Mouse (Mus musculus): ENCODE measurements at regions not wholly inside any gene's neighbourhood (a gene's known extent, or its start where the extent isn't known, plus 50 kb on each side); places are given as distances from the start of the nearest gene placed in this dataset.

GRCm38 (mm10) chr15:44913434-44913833, 4779.3 kb downstream of the 9330182O14Rik start:
- no peaks in the 10 kb centered on the region for H3K9me3 ChIP-seq
- H3K27me3 ChIP-seq: no peaks in the 10 kb centered on the region
- H3K36me3 ChIP-seq: no peaks in the 10 kb centered on the region
- H3K9ac ChIP-seq: no peak overlapping the region
- no peak overlapping the region for H3K4me2 ChIP-seq
- no peaks in the 10 kb centered on the region for H3K4me1 ChIP-seq (replicated peaks)
- WGBS: 90% methylated on average over 7 of the region's 7 CpGs
- H3K27ac ChIP-seq: no peak overlapping the region
- no peak for ATAC-seq (ENCODE audit: low FRiP score)
- H3K4me3 ChIP-seq: no peak overlapping the region

- H3K27me3 ChIP-seq: no peaks in the 10 kb centered on the region
- H3K4me1 ChIP-seq (replicated peaks): no peaks in the 10 kb centered on the region
- H3K9ac ChIP-seq: no peak overlapping the region
- H3K4me2 ChIP-seq: no peak overlapping the region
- ATAC-seq (ENCODE audit: low FRiP score): no peak
- no peak overlapping the region for H3K4me3 ChIP-seq
- no peaks in the 10 kb centered on the region for H3K36me3 ChIP-seq
- 85% methylated on average over 2 of the region's 2 CpGs for WGBS
- no peak overlapping the region for H3K27ac ChIP-seq
- H3K9me3 ChIP-seq: no peaks in the 10 kb centered on the region
Observed at GRCm38 (mm10) chr15:44915005-44915404, 4780.8 kb downstream of the 9330182O14Rik start.

GRCm38 (mm10) chr15:44916479-44916878, 4782.3 kb downstream of the 9330182O14Rik start:
- Histone ChIP-seq H3K4me2 (no peak overlapping the region), H3K9ac (no peak overlapping the region), H3K36me3 (no peaks in the 10 kb centered on the region), H3K4me1 (replicated peaks) (no peaks in the 10 kb centered on the region), H3K4me3 (no peak overlapping the region), H3K27ac (no peak overlapping the region), H3K27me3 (no peaks in the 10 kb centered on the region), H3K9me3 (no peaks in the 10 kb centered on the region)
- ATAC-seq (ENCODE audit: low FRiP score): no peak
- 87% methylated on average over 1 of the region's 1 CpGs for WGBS

GRCm38 (mm10) chr15:44924686-44925085, 4790.5 kb downstream of the 9330182O14Rik start:
- Histone ChIP-seq H3K4me2 (no peak overlapping the region), H3K27me3 (no peaks in the 10 kb centered on the region), H3K9me3 (no peaks in the 10 kb centered on the region), H3K4me3 (no peak overlapping the region), H3K9ac (no peak overlapping the region), H3K27ac (no peak overlapping the region), H3K4me1 (replicated peaks) (no peaks in the 10 kb centered on the region), H3K36me3 (no peaks in the 10 kb centered on the region)
- ATAC-seq (ENCODE audit: low FRiP score): no peak
- WGBS: 97% methylated on average over 1 of the region's 1 CpGs

GRCm38 (mm10) chr15:44927058-44927457, 4792.9 kb downstream of the 9330182O14Rik start:
- Histone ChIP-seq H3K4me1 (replicated peaks) (no peaks in the 10 kb centered on the region), H3K27ac (no peak overlapping the region), H3K4me3 (no peak overlapping the region), H3K9me3 (no peaks in the 10 kb centered on the region), H3K36me3 (no peaks in the 10 kb centered on the region), H3K9ac (no peak overlapping the region), H3K4me2 (no peak overlapping the region), H3K27me3 (no peaks in the 10 kb centered on the region)
- 87% methylated on average over 3 of the region's 3 CpGs for WGBS
- no peak for ATAC-seq (ENCODE audit: low FRiP score)

- Histone ChIP-seq H3K9ac (no peak overlapping the region), H3K9me3 (no peaks in the 10 kb centered on the region), H3K27me3 (no peaks in the 10 kb centered on the region), H3K36me3 (no peaks in the 10 kb centered on the region), H3K4me2 (no peak overlapping the region), H3K27ac (no peak overlapping the region), H3K4me3 (no peak overlapping the region), H3K4me1 (replicated peaks) (no peaks in the 10 kb centered on the region)
- ATAC-seq (ENCODE audit: low FRiP score): no peak
- 95% methylated on average over 4 of the region's 4 CpGs for WGBS
Observed at GRCm38 (mm10) chr15:44948626-44949025, 4814.5 kb downstream of the 9330182O14Rik start.

- Histone ChIP-seq H3K4me2 (no peak overlapping the region), H3K9me3 (no peaks in the 10 kb centered on the region), H3K27ac (no peak overlapping the region), H3K9ac (no peak overlapping the region), H3K4me3 (no peak overlapping the region), H3K4me1 (replicated peaks) (no peaks in the 10 kb centered on the region), H3K27me3 (no peaks in the 10 kb centered on the region), H3K36me3 (no peaks in the 10 kb centered on the region)
- ATAC-seq (ENCODE audit: low FRiP score): no peak; the same call in 1 of the 2 replicates
- WGBS: 89% methylated on average over 7 of the region's 7 CpGs
Observed at GRCm38 (mm10) chr15:44950952-44951642, 4816.9 kb downstream of the 9330182O14Rik start.

Measured in hindbrain, embryonic 13.5 days (tissue).